Mouse (Mus musculus): ENCODE measurements at regions not wholly inside any gene's neighbourhood (a gene's known extent, or its start where the extent isn't known, plus 50 kb on each side); places are given as distances from the start of the nearest gene placed in this dataset.

DNA sequence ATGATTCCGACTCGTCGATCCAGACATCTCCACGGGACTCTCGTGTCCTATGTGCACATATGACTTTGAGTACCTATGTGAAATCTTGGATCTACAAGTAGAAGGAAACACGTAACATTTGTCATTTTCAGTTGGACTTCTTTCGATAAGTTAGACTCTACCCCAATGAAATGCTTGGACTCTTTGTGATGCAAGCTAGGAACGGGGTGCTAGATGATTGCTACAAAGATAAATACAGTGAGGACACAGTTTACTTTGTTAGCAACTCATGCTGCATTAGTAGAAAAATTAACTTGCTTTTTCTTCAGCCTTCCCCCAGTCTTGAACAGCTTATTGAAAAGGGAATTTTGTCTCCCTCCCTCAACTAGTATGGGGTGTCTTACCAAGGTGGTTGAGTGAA lies 81.2 kb upstream of the Eef1e1 start:
- Histone ChIP-seq H3K9me3 (no peaks in the 10 kb centered on the region), H3K4me3 (no peak overlapping the region), H3K4me1 (no peaks in the 10 kb centered on the region; the same call in 1 of the 2 replicates), H3K27ac (no peak overlapping the region), H3K4me2 (replicated peaks) (no peak overlapping the region), H3K27me3 (no peaks in the 10 kb centered on the region), H3K36me3 (no peaks in the 10 kb centered on the region), H3K9ac (no peak overlapping the region)
- ATAC-seq (ENCODE audit: low FRiP score, low read depth): no peak
- WGBS: 89% methylated on average over 8 of the region's 8 CpGs

DNA sequence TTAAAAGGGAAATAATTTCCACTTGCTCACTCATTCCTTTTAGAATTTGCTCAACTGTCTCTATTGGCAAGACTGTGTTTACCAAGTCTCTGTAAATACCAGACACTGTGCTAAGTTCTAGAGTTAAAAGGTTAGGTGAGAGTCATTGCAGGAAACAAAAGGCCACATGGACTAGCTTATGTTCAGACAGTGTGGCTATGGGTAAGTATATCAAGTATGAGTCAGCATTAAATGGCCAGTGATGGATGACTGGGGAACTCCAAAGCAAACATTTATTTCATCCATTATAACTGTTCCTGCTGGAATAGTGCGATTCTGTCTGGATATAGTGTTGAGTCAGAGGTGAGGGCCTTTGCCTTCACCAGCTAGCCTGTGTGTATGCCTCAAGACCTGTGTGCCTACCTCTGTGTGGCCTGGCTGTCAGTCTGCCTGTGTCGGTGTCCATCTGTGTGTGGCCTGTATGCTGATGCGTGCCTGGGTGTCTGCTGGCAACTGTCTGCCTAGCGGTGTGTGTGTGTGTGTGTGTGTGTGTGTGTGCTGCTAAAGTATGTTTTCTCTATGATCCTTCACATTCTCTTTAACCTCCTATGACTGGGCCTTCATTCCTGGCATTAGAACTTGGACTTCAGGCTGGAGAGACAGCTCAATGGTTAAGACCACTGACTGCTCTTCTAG lies 77.6 kb upstream of the Eef1e1 start:
- no peaks in the 10 kb centered on the region for H3K36me3 ChIP-seq
- no peak overlapping the region for H3K27ac ChIP-seq
- no peaks in the 10 kb centered on the region; the same call in 1 of the 2 replicates for H3K4me1 ChIP-seq
- H3K27me3 ChIP-seq: no peaks in the 10 kb centered on the region
- no peak for ATAC-seq (ENCODE audit: low FRiP score, low read depth)
- no peak overlapping the region for H3K9ac ChIP-seq
- WGBS: 92% methylated on average over 4 of the region's 4 CpGs
- no peak overlapping the region for H3K4me2 ChIP-seq (replicated peaks)
- H3K9me3 ChIP-seq: no peaks in the 10 kb centered on the region
- no peak overlapping the region for H3K4me3 ChIP-seq

DNA sequence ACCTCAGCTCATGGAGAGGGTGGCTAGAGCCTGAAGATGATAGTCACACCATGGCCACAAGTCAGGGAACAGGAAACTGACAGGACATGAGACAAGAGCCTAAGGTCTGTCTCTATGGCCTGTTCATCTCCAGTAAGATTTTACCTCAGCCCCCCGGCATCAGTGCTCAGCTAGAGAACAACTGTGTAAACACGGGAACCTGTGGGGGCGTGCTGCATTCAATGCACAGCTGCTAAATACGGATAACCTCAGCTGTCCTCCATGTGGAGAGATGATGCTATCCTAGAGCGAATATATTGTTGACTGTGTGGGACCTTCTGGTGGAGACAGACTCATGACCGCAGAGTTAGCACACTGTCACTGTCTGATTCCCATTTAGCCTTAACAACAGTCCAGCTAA lies 76.4 kb upstream of the Eef1e1 start:
- Histone ChIP-seq H3K4me1 (no peaks in the 10 kb centered on the region; the same call in 1 of the 2 replicates), H3K36me3 (no peaks in the 10 kb centered on the region), H3K27ac (no peak overlapping the region), H3K9me3 (no peaks in the 10 kb centered on the region), H3K4me3 (no peak overlapping the region), H3K4me2 (replicated peaks) (no peak overlapping the region), H3K9ac (no peak overlapping the region), H3K27me3 (no peaks in the 10 kb centered on the region)
- ATAC-seq (ENCODE audit: low FRiP score, low read depth): no peak
- WGBS: 86% methylated on average over 6 of the region's 6 CpGs

DNA sequence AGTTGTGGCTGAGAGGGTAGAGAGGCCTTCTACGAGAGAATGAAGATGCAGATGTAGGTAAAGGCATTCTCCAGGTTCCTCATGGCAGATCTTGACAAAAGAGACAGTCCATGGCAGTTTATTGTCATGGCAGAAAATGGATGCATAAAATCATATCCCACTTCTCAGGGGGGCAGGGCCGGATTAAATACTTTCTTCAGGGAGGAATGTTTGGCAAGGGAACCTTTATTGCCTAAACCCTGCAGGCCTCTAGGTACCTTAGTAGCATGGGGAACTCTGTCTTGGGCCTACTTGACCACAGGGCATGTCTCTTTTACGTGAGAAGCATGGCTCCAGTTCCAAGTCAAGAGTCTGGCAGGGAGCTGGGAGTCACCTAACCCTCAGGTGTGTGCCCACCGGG lies 74.4 kb upstream of the Eef1e1 start:
- H3K9ac ChIP-seq: no peak overlapping the region
- ATAC-seq (ENCODE audit: low FRiP score, low read depth): no peak
- H3K36me3 ChIP-seq: no peaks in the 10 kb centered on the region
- no peak overlapping the region for H3K4me3 ChIP-seq
- H3K27ac ChIP-seq: no peak overlapping the region
- H3K4me2 ChIP-seq (replicated peaks): no peak overlapping the region
- no peaks in the 10 kb centered on the region for H3K27me3 ChIP-seq
- WGBS: 77% methylated on average over 4 of the region's 4 CpGs
- no peaks in the 10 kb centered on the region for H3K4me1 ChIP-seq
- no peaks in the 10 kb centered on the region for H3K9me3 ChIP-seq

DNA sequence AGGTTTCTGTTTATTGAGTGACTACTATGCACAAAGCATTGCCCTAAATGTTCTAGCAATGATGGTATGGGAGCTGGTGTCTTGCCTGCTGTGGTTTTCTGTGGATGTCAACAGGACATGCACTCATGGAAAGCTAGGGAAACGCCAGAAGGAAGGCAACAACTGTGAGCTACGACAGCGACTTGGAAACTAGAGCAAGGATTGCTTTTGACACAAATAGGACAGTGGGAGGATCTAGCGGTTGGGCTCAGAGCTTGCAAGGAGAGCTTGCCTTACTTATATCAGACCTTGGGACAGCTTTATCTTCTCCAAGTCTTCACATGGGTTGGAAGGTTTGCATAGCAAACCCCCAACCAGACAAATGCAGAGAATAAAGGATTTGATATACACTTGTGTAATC lies 66.6 kb upstream of the Eef1e1 start:
- H3K36me3 ChIP-seq: no peaks in the 10 kb centered on the region
- no peak overlapping the region for H3K9ac ChIP-seq
- H3K4me3 ChIP-seq: no peak overlapping the region
- H3K4me1 ChIP-seq: no peaks in the 10 kb centered on the region
- WGBS: 93% methylated on average over 4 of the region's 4 CpGs
- ATAC-seq (ENCODE audit: low FRiP score, low read depth): no peak
- no peak overlapping the region for H3K4me2 ChIP-seq (replicated peaks)
- no peak overlapping the region for H3K27ac ChIP-seq
- no peaks in the 10 kb centered on the region for H3K27me3 ChIP-seq
- no peaks in the 10 kb centered on the region for H3K9me3 ChIP-seq

DNA sequence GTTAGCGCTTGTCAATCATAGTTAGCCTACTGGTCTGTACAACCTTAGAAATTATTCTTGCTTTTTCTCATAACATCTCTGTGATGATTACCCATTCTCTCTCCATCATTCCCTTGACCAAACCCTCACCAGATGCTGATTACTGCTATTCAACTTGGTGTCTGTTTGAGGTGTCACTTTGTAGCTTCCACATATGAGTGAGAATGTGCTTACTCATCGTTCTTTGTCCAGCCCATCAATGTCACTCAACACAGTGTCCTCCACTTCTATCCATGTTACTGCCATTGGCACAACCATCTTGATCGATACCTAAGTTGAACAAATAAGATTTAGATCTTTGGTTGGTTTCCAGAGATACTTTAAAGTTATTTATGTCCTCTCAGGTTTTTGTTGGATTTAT lies 62.3 kb upstream of the Eef1e1 start:
- Histone ChIP-seq H3K4me2 (replicated peaks) (no peak overlapping the region), H3K4me3 (no peak overlapping the region), H3K9me3 (no peaks in the 10 kb centered on the region), H3K9ac (no peak overlapping the region), H3K27me3 (no peaks in the 10 kb centered on the region), H3K4me1 (no peaks in the 10 kb centered on the region), H3K27ac (no peak overlapping the region), H3K36me3 (no peaks in the 10 kb centered on the region)
- 93% methylated on average over 3 of the region's 3 CpGs for WGBS
- no peak for ATAC-seq (ENCODE audit: low FRiP score, low read depth)

DNA sequence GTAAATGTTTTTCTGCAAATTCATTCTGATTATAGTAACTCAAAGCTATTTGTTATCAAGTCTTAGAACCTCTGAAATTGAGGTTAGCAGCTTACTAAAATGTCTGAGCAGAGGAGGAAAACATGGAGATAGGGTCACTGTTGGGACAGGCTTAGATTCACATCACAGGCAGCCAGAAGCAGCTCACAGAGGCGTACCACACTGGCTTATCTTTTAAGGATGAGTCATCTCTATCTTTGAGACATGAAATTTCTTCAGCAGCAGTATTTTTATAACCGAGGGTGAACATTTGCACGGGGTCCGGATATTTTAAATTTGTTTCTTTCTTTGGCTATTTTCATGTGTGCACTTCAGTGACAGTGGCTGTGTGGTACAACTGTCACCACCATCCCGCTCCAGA lies 56.0 kb upstream of the Eef1e1 start:
- H3K9me3 ChIP-seq: no peaks in the 10 kb centered on the region
- H3K4me2 ChIP-seq (replicated peaks): no peak overlapping the region
- 88% methylated on average over 5 of the region's 5 CpGs for WGBS
- ATAC-seq (ENCODE audit: low FRiP score, low read depth): no peak
- H3K27me3 ChIP-seq: no peaks in the 10 kb centered on the region
- no peak overlapping the region for H3K9ac ChIP-seq
- H3K4me1 ChIP-seq: no peaks in the 10 kb centered on the region
- no peaks in the 10 kb centered on the region for H3K36me3 ChIP-seq
- no peak overlapping the region for H3K27ac ChIP-seq
- no peak overlapping the region for H3K4me3 ChIP-seq

All from limb, embryonic 13.5 days (tissue).